Mouse (Mus musculus) liver, adult (tissue): ENCODE results near the gene Htr3a.

Experiments used
- GATA4 ChIP-seq: IDR thresholded peaks from 2 replicates; pipeline ENCODE4 v1.6.1; 2014; ENCODE audit warnings: mild to moderate bottlenecking, low read length; ENCODE audit not compliant: insufficient replicate concordance

Gene Htr3a

DNA sequence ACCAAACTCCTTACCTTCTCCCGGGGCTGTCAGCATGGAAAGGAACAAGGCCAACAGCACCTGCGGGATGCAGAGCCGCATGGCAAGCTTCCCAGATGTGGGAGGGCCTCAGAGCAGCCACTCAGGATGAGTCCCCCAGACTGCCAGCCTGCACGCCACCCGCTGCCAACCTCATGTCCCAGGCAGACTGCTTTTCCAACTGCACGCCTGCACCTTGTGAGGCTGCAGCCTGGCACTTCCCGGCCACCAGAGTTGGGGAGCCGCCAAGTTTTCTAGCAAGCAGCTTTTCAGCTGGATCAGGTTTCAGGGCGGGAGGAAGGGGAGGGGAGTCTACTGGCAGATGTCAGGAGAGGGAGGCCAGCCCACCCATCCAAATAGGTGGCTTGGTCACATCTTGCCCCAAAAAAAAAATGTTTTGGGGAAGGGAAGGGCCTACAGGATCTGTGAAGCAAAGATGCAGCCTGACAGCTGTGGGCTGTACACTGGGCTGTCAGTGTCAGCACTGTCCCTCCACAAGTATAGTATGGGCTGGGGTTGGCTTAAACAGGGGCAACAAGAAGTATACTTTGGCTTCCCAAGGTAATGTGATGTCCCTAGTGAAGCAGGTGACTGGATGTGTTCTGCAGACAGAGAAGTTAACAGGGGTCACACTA, at the start of gene Htr3a:
TSS of gene Htr3a (minus strand) at position 215 of the 653 bp plus-strand sequence.
- TF ChIP-seq GATA4 = no peak

DNA sequence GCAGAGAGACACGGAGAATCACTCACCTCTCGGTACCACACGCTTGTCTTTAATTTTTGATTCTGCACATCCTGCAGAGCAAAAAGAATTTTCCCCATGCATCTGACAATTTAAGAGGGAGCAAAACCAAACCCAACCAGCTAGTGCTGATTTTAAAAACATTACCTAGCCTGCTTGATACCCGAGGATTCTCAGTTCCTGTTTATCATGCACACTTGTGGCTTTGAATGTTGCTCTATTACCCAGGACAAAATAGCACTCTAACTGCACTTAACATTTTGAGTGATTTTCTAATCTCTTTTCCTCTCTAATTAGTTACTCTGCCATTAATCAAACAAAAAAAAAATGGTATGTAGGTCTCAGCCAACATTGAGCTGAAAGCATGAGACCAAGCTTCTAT, 36.7 kb upstream of the Htr3a start:
- no peak for TF ChIP-seq GATA4

DNA sequence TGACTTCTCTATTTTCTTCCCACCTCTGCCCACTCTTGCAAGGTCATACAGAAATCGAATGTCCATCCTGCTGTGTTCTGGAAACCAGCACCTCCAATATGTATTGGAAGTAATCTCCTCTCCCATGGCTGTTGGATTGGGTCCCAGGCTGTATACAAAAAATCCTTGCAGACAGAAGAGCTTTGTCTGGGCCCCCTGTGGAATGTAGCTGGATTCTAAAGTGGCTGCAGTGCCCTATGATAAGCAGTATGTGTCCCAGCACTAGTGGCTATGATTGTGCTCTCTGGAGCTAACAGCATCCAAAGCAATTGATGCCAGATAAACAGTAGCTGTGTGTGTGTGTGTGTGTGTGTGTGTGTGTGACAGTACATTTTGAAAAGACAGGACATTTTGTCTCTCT, 31.4 kb upstream of the Htr3a start:
- no peak for TF ChIP-seq GATA4

DNA sequence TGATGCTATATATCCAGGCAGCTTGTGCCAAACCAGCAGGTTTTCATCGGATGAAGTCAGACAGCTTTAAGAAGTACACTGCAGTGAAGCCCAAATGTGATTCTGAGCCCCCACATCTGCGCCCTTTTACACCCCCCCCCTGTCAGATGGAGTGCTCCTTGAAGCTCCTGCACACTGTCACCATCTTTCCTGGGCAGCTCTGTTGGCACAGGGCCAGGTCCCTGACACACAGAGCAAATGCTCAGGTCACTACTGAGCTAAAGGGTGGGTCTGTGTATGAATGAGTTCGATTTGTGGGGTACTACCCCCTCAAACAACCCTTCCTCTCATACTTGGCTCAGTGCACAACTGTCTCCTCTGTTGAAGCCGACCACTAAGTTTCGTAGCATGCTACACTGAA, 18.5 kb upstream of the Htr3a start:
- no peak for TF ChIP-seq GATA4

DNA sequence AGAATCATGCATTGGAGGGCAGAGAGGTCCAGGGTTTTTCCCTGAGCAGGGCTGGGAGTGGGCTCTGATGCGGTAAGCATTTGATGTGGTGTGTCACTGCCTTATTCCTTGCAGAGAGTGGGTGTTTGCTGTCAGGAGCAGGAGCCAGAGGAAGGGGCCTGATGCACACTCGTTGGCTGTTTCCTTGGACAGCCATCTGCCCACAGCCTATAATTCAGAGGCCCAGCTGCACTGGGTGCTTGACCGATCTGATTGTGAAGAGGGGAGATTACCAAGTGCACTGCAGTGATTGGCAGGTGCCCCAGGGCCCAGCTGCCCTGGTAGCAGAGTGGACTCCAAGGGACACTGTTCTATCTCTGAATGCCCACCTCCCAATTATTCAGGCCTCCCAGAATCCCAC, 17.9 kb upstream of the Htr3a start:
- no peak for TF ChIP-seq GATA4

DNA sequence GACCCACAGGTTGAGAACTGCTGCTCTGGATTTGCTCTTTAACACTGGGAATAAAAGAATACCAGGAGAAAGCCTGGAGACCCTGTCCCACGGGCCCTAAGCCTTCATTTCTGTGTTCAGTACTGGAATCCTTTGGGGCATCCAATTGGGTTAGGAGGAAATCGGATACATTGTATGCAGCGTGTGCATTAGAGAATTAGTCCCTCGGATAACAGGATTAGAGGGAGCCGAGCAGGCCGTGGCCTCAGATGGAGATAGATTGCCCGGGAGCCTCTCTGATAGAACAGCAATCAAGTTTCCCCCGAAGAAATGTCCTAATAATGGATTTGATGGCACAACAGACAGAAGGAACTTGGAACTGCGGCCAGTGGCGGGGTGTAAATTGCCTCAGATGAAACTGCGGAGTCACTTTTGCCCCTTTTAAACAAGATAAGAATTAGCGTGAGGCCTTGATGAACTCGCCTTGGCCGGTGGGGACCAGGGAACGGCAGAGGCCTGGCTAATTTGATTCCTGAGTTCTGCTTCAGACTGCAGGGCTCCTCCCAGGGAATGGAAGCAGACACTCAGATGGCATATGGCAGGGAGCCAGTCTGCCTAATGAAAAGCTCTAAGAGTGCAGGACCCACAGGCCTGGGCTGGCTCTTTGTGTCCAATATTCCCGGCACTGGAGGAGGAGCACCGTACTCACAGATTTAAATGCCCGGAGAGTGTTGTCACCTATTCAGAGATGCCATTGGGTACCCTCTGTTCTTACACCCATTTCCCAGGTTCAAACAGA, 5.3 kb upstream of the Htr3a start:
- no peak for TF ChIP-seq GATA4

DNA sequence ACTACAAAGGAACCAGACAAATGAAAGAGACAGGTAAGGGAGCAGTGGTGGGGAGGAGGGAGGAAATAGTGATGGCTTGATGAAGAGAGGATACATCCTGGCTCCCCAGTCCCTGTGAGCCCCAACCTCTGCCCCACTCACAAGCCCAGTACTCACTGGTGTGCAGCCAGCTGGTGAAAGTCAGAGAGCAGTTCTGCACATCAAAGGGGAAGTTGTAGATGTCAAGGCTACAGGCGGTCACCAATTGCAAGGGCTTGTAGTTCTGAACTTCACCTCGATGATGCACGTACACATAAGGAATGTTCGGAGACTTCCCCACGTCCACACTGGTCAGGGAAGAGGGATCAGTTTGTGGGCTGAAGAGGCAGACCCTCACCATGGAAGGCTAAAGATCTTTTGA, 6.5 kb downstream of the Htr3a start:
- TF ChIP-seq GATA4 = no peak

DNA sequence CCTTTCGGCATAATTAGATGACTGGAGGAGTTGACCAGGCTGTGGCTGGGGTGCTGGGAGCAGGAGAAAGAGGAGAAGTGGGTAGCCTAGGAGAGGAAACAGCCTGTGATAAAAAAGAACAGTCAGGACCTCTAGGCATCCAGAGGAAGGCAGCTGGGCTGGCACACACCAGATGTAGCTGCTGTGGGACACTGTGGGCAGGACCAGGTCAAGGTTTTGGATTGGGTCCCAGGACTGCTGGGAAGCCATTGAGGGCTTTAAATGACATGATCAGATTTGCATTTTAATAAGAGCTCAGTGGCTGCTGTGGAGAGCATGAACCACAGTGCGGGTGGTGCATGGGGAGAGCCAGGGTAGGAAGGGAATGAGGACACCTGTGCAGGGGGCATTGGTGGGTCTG, 7.1 kb downstream of the Htr3a start:
- TF ChIP-seq GATA4 = no peak

DNA sequence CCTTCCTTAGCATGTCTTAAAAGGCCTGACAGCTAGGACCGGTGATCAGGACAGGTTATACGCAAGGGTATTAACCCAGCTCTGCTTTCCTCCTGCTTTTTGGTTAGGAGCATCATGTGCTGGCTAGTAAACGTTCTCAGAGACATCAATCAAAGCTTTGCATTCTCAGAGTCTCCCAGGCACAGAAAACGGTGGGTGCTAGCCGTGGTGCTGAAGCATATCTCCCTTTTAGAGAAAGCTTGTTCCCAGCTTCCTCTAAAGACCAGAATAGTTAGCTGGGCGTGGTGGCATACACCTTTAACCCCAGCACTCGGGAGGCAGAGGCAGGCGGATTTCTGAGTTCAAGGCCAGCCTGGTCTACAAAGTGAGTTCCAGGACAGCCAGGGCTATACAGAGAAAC, 12.3 kb downstream of the Htr3a start:
- TF ChIP-seq GATA4 = no peak

DNA sequence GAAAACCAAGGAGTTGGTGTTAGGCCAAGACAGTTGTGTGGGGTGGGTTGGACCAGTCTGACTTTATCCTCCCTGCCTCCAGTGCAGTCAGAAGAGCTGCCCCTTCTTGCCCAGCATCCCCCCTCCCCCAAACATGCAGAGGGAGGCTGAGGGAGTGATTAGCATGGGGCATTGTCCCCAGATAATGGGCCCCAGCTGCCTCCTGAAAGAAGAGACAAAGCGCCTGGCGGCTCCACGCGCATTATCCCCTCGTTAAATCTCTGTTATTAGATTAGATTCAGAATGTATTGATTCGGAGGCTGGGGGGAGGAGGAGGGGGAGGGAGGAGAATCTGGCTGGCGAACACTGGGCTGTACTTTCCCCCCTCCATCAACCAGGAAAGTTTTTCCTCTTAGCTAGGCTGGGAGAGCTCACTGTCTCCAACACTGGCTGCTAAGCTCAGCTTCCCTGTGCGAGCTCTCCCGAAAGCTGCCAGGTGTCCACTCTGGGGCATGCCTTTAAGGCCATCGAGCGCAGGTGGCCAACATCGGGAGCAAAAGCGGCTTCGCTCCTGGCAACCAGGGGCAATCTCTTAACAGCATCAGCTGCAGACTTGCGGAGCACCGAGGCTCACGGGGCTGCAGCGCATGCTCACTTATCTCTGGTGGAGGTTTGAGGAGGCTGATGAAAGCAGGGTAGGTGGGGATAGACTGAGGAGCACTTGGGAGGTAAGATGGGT, 14.9 kb downstream of the Htr3a start:
- no peak for TF ChIP-seq GATA4

DNA sequence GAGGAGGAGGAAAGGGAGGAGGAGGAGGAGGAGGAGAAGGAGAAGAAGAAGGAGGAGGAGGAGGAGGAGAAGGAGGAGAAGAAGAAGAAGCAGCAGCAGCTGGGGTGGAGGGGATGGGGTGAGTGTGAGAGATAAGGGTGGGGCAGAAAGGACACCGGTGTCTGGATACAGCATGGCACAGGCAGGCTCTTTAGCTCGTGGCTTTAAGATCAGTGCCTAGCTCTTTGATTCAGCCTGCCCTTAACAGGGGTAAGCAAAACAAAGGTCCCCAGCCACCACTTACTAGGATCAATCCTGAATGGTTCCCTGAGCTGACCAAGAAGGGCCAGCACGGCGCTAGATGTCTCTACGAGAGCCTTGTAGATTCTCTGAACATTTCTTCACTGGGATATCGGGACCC, 16.1 kb downstream of the Htr3a start:
- TF ChIP-seq GATA4 = no peak

DNA sequence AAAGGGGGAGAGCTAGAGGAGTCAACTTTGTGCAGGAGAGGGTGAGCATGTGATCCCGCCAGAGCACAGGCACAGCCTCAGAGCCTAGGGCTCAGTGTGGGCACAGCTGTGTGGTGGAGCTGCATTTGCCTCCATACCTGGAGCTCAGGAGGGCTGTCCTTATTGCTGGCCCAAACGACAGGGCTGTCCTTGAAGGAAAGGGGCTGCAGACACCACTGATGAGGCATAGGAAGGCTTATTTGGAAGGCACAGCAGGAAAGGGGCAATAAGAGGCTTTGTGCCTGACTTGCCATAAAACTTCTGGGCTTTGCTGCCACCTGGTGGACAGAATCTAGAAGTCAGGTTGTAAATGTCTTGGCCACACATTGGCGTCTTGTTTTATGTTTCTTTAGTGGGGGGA, 16.9 kb downstream of the Htr3a start:
- TF ChIP-seq GATA4 = no peak

DNA sequence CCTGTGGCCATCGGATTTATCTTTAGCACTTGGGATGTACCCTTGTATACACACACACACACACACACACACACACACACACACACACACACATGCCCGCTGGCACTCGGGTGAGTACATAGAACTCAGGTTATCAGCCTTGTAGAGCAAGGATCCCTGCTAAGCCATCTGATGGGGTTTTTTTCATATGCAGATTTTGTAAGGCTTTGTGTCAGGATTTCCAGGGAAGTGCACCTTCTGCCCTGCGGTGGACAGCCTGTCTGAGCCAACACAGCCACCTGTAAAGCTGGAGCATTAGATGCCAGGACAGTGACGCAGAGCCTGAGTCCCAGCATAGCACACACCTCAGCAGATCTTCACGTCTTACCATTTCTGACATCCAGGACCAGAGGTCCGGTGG, 21.8 kb downstream of the Htr3a start:
- no peak for TF ChIP-seq GATA4

DNA sequence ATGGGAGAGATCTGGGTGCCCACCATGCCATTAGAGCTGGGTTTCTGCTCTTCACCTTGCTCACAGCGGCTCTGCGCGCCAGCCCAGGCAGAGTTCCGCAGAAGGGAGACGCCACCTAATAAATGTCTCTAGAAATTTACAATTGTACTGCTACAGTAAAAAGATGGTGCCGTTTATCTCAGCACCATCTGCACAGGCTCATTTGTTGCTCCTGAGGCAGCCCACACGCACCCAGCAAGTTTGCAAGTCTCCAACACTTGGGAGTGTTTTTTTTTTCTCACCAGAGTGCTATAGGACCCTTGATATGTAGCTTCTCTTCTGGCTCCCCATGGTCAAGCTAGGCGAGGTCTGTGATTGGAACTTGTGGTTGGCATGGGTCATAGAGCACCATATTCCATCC, 38.0 kb downstream of the Htr3a start:
- TF ChIP-seq GATA4 = no peak

DNA sequence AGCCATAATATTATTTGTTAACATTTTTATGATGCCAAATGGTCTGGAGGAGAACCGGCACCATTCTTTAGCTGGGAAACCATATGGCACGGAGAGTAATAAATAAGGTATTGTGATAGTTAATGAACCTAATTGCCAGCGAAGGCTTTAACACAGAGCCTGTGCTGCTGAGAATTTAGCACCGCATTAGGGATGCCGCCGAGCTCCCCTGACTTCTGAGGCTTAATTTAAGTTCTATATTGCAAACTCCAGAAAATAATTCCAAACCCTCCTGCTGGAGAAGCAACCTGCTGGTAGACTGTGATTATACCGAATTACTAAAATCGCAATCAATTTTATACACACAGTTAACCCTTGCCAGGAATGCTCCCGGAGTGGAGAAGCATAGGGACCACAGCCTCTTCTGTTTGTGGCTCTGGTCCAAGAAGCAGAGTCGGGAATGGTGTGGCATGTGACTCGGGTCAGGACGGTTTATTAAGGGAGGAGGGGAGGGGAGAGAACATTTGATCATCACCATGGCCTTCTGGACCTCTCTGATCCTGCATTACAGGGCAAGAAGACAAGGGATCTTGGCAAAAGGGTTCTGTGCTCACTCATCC, 44.3 kb downstream of the Htr3a start:
- TF ChIP-seq GATA4 = no peak

DNA sequence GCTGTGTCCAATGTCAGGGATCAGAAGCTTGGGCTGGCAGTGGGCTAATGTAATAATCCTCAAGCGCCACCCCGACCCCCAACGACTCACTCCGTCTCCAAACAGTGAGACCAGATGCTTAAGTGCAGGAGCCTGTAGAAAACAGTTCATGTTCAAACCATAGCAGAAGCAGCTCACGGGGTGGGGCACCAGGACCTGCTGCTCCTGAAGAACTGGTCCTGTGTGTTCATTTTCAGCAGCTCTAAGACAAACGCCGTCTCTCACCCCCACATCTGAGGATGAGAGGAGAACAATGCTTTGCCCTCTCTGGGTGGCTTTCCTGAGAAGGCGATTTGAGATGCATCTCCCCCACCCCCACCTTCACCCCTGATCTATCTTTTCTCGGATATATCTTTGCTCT, 45.7 kb downstream of the Htr3a start:
- TF ChIP-seq GATA4 = no peak
